Mouse (Mus musculus): ENCODE measurements around the gene Tram2. TPM values are rescaled to one million over a fixed set of nuclear protein-coding genes. Genes with fewer than 3 reads are reported as not detected.

Gene Tram2
- polyA plus RNA-seq, 1 experiment from 2014 or later = 4.8 TPM

DNA sequence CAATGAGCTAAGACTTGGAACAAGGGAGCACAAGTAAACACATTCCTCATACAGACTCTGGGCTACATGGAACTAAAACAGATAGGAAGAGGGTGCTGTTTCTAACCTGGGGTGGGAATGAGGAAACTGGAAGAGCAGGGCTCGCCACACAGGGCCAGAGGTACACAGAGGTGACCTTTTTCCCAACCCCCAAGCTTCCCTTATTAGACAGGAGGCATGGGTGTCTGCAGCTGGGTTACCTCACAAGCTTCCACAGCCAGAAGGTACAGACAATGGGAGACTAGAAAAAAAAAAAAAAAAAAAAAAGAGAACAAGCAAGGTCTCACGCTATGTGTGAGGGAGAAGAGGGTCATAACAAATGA is 81.7 kb downstream of the Tram2 start:
- Histone ChIP-seq H3K27me3 (ENCODE audit: control insufficient read depth, insufficient read depth, low read length) (no peaks in the 10 kb centered on the region), H3K4me1 (ENCODE audit: control insufficient read depth in 2 of 2, insufficient read depth in 2 of 2, low read length in 2 of 2) (peaks cover 11 to 16% of the 10 kb centered on the region in 2 experiments), H3K9me3 (ENCODE audit: control insufficient read depth, low read length) (no peaks in the 10 kb centered on the region), H3K4me2 (ENCODE audit: low read length) (no peak overlapping the region), H3K27ac (replicated peaks in 1 of 2; ENCODE audit: control insufficient read depth in 1 of 2, insufficient read depth in 1 of 2, low read depth in 2 of 2, low read length in 2 of 2) (no peak overlapping the region), H3K36me3 (ENCODE audit: control insufficient read depth, insufficient read depth, low read length) (peaks cover 25% of the 10 kb centered on the region), H3K4me3 (ENCODE audit: control insufficient read depth in 1 of 2, insufficient read depth in 1 of 2, low read depth in 1 of 2, low read length in 2 of 2) (no peak overlapping the region), H3K9ac (ENCODE audit: low read length) (no peak overlapping the region)
- no peak for ATAC-seq (ENCODE audit: insufficient number of reproducible peaks, insufficient read depth, low FRiP score, low read depth)
- 57% methylated on average over 2 of the region's 2 CpGs for WGBS

- Histone ChIP-seq H3K9me3 (ENCODE audit: control insufficient read depth, low read length) (no peaks in the 10 kb centered on the region), H3K36me3 (ENCODE audit: control insufficient read depth, insufficient read depth, low read length) (peaks cover 22% of the 10 kb centered on the region), H3K4me2 (ENCODE audit: low read length) (no peak overlapping the region), H3K4me1 (ENCODE audit: control insufficient read depth in 2 of 2, insufficient read depth in 2 of 2, low read length in 2 of 2) (peaks cover 11 to 16% of the 10 kb centered on the region in 2 experiments), H3K27ac (replicated peaks in 1 of 2; ENCODE audit: control insufficient read depth in 1 of 2, insufficient read depth in 1 of 2, low read depth in 2 of 2, low read length in 2 of 2) (no peak overlapping the region), H3K4me3 (ENCODE audit: control insufficient read depth in 1 of 2, insufficient read depth in 1 of 2, low read depth in 1 of 2, low read length in 2 of 2) (no peak overlapping the region), H3K9ac (ENCODE audit: low read length) (no peak overlapping the region), H3K27me3 (ENCODE audit: control insufficient read depth, insufficient read depth, low read length) (no peaks in the 10 kb centered on the region)
- ATAC-seq (ENCODE audit: insufficient number of reproducible peaks, insufficient read depth, low FRiP score, low read depth) = no peak
- 41% methylated on average over 17 of the region's 17 CpGs for WGBS
These were observed 82.3 kb downstream of the Tram2 start for GRCm38 (mm10) chr1:20996603-20997327.

- Histone ChIP-seq H3K4me2 (ENCODE audit: low read length) (no peak overlapping the region), H3K36me3 (ENCODE audit: control insufficient read depth, insufficient read depth, low read length) (peaks cover 11% of the 10 kb centered on the region; the same call in 1 of the 2 replicates), H3K9ac (ENCODE audit: low read length) (no peak overlapping the region), H3K4me3 (ENCODE audit: control insufficient read depth in 1 of 2, insufficient read depth in 1 of 2, low read depth in 1 of 2, low read length in 2 of 2) (no peak overlapping the region), H3K9me3 (ENCODE audit: control insufficient read depth, low read length) (no peaks in the 10 kb centered on the region), H3K27me3 (ENCODE audit: control insufficient read depth, insufficient read depth, low read length) (no peaks in the 10 kb centered on the region), H3K4me1 (ENCODE audit: control insufficient read depth in 2 of 2, insufficient read depth in 2 of 2, low read length in 2 of 2) (peaks cover 11 to 16% of the 10 kb centered on the region in 2 experiments), H3K27ac (replicated peaks in 1 of 2; ENCODE audit: control insufficient read depth in 1 of 2, insufficient read depth in 1 of 2, low read depth in 2 of 2, low read length in 2 of 2) (peak overlapping the region; percentile 37 to 39; a peak in 3 of 4 replicates)
- 47% methylated on average over 7 of the region's 7 CpGs for WGBS
- no peak for ATAC-seq (ENCODE audit: insufficient number of reproducible peaks, insufficient read depth, low FRiP score, low read depth)
These were observed 83.6 kb downstream of the Tram2 start for GRCm38 (mm10) chr1:20995331-20995986.

DNA sequence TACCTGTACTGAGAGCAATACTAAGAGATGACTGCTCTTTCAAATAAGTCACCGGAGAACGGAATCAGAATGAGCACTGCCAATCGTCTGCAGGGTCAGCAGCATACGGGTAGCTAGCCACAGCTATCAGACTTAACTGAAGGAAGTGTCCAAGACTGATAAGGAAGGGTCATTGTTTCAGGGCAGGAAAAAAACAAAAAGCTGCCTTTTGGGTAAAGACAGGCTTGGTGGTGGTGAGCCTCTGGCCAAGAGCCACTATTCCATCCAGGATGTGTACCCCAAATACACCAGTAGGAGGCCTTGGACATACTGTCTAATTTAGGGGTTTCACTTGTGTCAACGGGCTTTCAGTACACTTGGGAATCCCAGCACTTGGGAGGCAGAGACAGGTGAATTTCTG is 84.7 kb downstream of the Tram2 start:
- H3K36me3 ChIP-seq (ENCODE audit: control insufficient read depth, insufficient read depth, low read length) = 0 out of 2 replicates have a peak, but pooled peaks cover 3% of the 10 kb centered on the region
- H3K9ac ChIP-seq (ENCODE audit: low read length) = no peak overlapping the region
- H3K4me2 ChIP-seq (ENCODE audit: low read length) = no peak overlapping the region
- H3K27ac ChIP-seq (replicated peaks in 1 of 2; ENCODE audit: control insufficient read depth in 1 of 2, insufficient read depth in 1 of 2, low read depth in 2 of 2, low read length in 2 of 2) = no peak overlapping the region
- ATAC-seq (ENCODE audit: insufficient number of reproducible peaks, insufficient read depth, low FRiP score, low read depth) = no peak
- H3K9me3 ChIP-seq (ENCODE audit: control insufficient read depth, low read length) = no peaks in the 10 kb centered on the region
- no peaks in the 10 kb centered on the region for H3K27me3 ChIP-seq (ENCODE audit: control insufficient read depth, insufficient read depth, low read length)
- 48% methylated on average over 5 of the region's 5 CpGs for WGBS
- peaks cover 11 to 16% of the 10 kb centered on the region in 2 experiments for H3K4me1 ChIP-seq (ENCODE audit: control insufficient read depth in 2 of 2, insufficient read depth in 2 of 2, low read length in 2 of 2)
- H3K4me3 ChIP-seq (ENCODE audit: control insufficient read depth in 1 of 2, insufficient read depth in 1 of 2, low read depth in 1 of 2, low read length in 2 of 2) = no peak overlapping the region

GRCm38 (mm10) chr1:20993690-20994089 is 85.3 kb downstream of the Tram2 start:
- 83% methylated on average over 3 of the region's 3 CpGs for WGBS

GRCm38 (mm10) chr1:20989461-20990083 is 89.5 kb downstream of the Tram2 start:
- no peaks in the 10 kb centered on the region for H3K27me3 ChIP-seq (ENCODE audit: control insufficient read depth, insufficient read depth, low read length)
- no peaks in the 10 kb centered on the region for H3K9me3 ChIP-seq (ENCODE audit: control insufficient read depth, low read length)
- H3K9ac ChIP-seq (ENCODE audit: low read length) = no peak overlapping the region
- 84% methylated on average over 11 of the region's 11 CpGs for WGBS
- H3K4me3 ChIP-seq (ENCODE audit: control insufficient read depth in 1 of 2, insufficient read depth in 1 of 2, low read depth in 1 of 2, low read length in 2 of 2) = no peak overlapping the region
- H3K36me3 ChIP-seq (ENCODE audit: control insufficient read depth, insufficient read depth, low read length) = no peaks in the 10 kb centered on the region
- H3K27ac ChIP-seq (replicated peaks in 1 of 2; ENCODE audit: control insufficient read depth in 1 of 2, insufficient read depth in 1 of 2, low read depth in 2 of 2, low read length in 2 of 2) = no peak overlapping the region
- no peak overlapping the region for H3K4me2 ChIP-seq (ENCODE audit: low read length)
- ATAC-seq (ENCODE audit: insufficient number of reproducible peaks, insufficient read depth, low FRiP score, low read depth) = no peak
- H3K4me1 ChIP-seq (ENCODE audit: control insufficient read depth in 2 of 2, insufficient read depth in 2 of 2, low read length in 2 of 2) = no peaks in the 10 kb centered on the region; a peak in 1 of 4 replicates

More at GRCm38 (mm10) chr1:20993690-20994089, 85.3 kb downstream of the Tram2 start:
- Histone ChIP-seq H3K36me3 (ENCODE audit: control insufficient read depth, insufficient read depth, low read length) (0 out of 2 replicates have a peak, but pooled peaks cover 2% of the 10 kb centered on the region), H3K9me3 (ENCODE audit: control insufficient read depth, low read length) (no peaks in the 10 kb centered on the region), H3K27me3 (ENCODE audit: control insufficient read depth, insufficient read depth, low read length) (no peaks in the 10 kb centered on the region), H3K4me1 (ENCODE audit: control insufficient read depth in 2 of 2, insufficient read depth in 2 of 2, low read length in 2 of 2) (peaks cover 11 to 16% of the 10 kb centered on the region in 2 experiments), H3K4me2 (ENCODE audit: low read length) (no peak overlapping the region), H3K4me3 (ENCODE audit: control insufficient read depth in 1 of 2, insufficient read depth in 1 of 2, low read depth in 1 of 2, low read length in 2 of 2) (no peak overlapping the region), H3K27ac (replicated peaks in 1 of 2; ENCODE audit: control insufficient read depth in 1 of 2, insufficient read depth in 1 of 2, low read depth in 2 of 2, low read length in 2 of 2) (no peak overlapping the region), H3K9ac (ENCODE audit: low read length) (no peak overlapping the region)
- ATAC-seq (ENCODE audit: insufficient number of reproducible peaks, insufficient read depth, low FRiP score, low read depth) = no peak

GRCm38 (mm10) chr1:20986378-20987056 is 92.5 kb downstream of the Tram2 start:
- H3K9ac ChIP-seq (ENCODE audit: low read length) = no peak overlapping the region
- no peak overlapping the region for H3K4me2 ChIP-seq (ENCODE audit: low read length)
- H3K9me3 ChIP-seq (ENCODE audit: control insufficient read depth, low read length) = no peaks in the 10 kb centered on the region
- H3K4me3 ChIP-seq (ENCODE audit: control insufficient read depth in 1 of 2, insufficient read depth in 1 of 2, low read depth in 1 of 2, low read length in 2 of 2) = no peak overlapping the region
- H3K36me3 ChIP-seq (ENCODE audit: control insufficient read depth, insufficient read depth, low read length) = no peaks in the 10 kb centered on the region
- 51% methylated on average over 10 of the region's 10 CpGs for WGBS
- H3K27ac ChIP-seq (replicated peaks in 1 of 2; ENCODE audit: control insufficient read depth in 1 of 2, insufficient read depth in 1 of 2, low read depth in 2 of 2, low read length in 2 of 2) = no peak overlapping the region
- no peaks in the 10 kb centered on the region; a peak in 1 of 4 replicates for H3K4me1 ChIP-seq (ENCODE audit: control insufficient read depth in 2 of 2, insufficient read depth in 2 of 2, low read length in 2 of 2)
- no peaks in the 10 kb centered on the region for H3K27me3 ChIP-seq (ENCODE audit: control insufficient read depth, insufficient read depth, low read length)
- ATAC-seq (ENCODE audit: insufficient number of reproducible peaks, insufficient read depth, low FRiP score, low read depth) = no peak

Measured in heart, embryonic 14.5 days (tissue).